Mouse (Mus musculus) lung, postnatal 10 days (tissue): ENCODE measurements around the gene Pdcd4.
A peak's percentile ranks its signal among the peaks of the same experiment; 100 is the strongest.

ENCODE experiments used
- DNase-seq: peaks from one replicate; pipeline ENCODE4 v3.0.0; 2021

Gene Pdcd4

DNA sequence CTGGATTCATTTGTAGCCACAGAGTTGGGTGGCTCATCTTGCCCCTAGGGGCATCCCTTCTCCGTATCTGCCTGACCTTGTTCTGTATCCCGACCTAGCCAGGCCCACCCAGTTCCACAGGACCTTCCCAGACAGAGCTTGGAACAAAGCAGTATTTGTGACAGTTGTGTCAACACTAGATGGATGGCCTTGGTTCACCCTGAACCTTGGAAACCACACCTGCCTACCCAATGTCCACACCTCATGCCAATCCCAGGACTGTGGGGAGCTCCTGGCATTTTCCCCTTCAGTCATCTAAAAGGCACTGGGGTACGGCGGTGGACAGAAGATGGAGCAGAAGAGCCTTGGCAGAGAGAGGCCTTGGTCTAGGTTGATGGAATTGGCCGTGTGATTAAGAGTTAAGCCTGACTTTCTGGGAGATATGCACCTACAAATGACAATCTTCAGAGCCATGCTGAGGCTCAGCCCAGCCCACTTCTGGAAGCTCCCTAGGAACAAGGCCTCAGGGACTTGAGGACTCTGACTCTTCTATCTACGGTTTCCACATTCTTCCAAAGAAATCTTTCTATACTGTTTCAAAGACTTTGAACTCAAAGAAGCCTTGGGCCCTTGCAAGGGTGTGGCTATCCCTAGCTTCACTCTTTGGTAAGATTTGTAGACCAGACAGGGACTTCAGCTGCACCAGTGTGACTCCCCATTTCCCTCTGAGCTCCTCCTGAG is 18.9 kb upstream of the Pdcd4 start:
- DNase-seq, result no peak

DNA sequence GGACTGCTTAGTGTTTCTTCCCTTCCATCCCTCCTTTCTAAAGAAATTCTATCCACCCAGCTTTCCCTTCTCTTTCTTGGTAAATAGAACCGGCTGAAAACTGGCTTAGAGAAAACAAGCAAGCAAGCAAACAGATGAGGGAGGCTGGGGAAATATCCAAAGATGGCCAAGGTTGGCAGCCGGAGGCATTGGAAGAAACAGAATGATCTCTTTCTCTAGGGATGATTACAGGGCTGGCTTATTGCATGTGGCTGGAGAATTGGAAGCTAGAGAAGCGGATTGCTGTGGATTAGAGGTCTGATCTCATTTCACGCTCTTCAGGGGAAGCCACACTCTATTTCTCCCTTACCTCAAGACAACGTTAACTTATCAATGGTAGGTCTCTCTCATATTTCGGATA is 16.8 kb upstream of the Pdcd4 start:
- DNase-seq, result no peak

DNA sequence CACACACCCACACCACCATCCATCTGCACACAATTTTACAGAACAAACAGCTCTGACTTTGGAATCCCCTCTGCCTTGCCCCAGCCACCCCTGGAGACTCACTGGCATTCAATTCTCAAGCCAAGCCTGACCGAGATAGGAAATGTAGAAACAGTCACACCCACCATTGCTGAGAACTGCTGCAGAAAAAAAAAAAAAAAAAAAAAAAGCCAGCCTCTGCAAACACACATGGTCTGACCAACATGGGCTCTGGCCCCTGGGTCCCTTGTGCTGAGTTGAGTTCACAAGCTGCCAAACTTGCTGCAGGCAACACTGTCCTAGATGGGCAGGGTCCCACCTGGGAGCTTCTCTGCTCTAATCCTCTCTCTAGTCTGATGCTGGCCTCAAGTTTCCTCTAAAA is 14.3 kb upstream of the Pdcd4 start:
- no peak for DNase-seq

DNA sequence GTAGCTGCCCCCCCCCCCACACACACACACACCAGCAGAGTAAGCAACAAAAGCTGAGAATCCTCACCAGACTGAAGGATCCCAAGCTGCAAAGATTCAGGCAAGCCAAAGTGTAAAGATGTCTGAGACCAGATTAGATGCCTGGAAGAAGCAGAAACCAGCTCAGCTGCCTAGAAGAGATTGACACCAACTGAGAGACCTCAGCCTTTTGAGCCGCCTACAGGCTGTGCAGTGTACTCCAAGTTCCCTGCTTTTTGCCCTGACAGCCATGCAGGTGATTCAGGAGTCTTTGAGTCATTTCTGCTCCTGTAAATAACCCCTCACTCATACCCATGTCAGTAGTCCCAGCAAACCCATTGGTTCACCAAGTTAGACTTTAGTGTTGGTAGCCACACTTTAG is 11.6 kb upstream of the Pdcd4 start:
- DNase-seq, result no peak

DNA sequence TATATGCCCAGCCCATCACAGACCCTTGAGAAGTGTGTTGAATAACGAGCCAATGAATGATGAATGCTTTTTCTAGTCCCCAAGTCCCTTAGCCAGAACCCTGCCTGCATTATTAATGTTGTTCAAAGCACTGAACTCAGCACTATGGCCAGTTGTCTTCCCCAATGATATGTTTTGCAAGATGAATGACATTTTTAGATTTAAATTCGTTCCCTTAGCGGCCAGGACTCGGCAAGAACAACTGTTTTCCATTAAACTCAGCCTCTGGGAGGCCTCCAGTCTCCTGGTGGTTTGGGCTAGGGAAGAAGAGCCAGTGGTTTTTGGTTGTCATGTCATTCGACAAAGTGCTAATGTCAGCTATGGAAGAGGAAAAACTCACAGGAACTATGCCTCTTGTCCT is 10.2 kb upstream of the Pdcd4 start:
- DNase-seq, result no peak

DNA sequence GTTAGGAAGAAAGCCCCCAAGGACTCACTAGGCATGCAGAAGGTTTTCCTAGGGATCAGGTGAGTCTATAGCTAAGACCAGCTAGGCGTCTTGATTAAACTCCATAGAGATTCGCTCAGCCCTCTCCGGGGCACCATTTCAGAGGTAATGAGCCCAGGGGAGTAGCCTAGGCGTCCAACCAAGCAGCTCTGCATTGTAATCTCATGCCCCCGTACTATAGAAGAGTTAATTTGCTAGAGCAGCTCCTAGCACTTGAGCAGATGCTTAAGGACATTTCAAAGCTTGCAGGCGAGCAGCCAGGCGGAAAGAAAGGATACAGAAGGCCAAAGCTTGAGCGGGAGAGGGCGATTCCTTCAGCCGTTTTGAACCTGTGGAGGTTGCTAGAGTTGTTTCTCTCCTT is 6.6 kb upstream of the Pdcd4 start:
- DNase-seq, result no peak

- DNase-seq, result no peak
These were observed 5.3 kb upstream of the Pdcd4 start for GRCm38 (mm10) chr19:53886576-53887370.

DNA sequence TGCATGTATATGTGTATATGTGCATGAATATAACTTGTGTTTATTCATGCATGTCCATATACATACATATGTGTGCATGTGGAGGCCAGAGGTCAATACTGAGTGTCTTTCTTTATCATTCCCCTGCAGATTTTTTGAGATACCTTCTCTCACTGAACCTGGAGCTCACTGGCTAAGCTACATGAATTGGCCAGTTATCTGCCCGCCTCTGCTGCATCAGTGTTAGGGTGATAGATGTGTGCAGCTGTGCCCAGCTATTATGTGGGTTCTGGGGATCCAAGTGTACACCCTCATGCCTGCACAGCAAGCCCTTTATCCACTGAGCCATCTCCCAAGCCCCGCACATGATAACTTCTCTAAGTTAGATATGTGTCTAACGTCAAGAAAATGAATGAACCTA is 4.2 kb upstream of the Pdcd4 start:
- DNase-seq, result no peak

DNA sequence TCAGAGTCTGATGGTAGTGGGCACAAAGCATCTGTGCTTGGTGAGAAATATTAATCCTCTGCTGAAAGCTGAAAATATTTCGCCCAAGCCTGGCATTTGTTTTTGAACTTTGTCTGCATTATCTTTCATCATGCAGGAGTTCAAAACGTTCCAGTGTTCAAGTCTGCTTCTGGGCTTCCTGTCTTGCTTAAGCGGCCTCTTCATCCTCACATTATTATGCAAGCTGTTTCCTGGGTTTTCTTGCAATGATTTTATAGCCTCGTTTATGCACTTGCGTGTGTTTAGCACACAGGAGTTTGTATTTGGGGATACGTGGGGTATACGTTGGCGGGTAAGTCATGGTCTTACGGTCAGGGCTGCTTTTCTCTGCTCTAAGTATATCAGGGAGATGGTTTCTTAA is 3.7 kb upstream of the Pdcd4 start:
- DNase-seq, result no peak

DNA sequence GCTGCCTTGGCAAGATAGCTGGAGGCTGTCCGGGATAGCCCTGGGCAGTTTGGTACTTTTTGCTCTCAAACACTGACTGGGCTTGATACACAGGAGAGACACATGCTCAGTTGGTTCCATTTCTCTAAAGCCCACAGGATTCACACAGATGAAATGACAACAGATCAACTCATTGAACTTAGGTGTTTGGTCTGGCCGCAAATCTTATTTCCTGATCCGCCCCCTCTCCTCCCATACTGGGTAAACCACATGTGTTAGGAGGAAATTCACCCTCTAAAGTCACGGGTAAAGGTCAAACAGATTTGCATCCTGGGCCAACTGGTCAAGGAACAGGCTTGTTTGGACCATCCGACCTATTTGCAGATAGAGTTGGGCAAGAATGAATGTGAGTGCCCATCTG is 2.5 kb upstream of the Pdcd4 start:
- no peak for DNase-seq

DNA sequence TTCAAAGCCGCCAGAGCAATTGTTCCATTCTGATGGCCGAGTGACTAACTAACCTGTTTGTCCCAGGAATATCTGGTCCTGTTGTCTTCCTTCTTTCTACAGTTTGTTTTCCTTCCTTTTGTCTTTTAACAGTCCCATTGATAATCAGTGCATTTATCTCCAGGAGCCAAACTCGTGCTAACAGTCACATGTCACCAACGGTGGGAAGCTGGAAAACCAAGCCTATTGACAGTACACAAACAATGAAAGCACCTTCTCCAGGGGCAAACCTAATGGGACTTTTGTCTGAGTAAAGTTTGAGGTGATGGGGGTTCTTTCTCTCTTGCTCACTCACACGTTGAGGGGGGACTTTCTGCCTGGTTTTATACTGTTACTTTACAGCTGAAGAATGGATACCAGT is 1.8 kb upstream of the Pdcd4 start:
- DNase-seq, result no peak

GRCm38 (mm10) chr19:53890781-53891251 is 1.2 kb upstream of the Pdcd4 start:
- DNase-seq, result peak; percentile 46

DNA sequence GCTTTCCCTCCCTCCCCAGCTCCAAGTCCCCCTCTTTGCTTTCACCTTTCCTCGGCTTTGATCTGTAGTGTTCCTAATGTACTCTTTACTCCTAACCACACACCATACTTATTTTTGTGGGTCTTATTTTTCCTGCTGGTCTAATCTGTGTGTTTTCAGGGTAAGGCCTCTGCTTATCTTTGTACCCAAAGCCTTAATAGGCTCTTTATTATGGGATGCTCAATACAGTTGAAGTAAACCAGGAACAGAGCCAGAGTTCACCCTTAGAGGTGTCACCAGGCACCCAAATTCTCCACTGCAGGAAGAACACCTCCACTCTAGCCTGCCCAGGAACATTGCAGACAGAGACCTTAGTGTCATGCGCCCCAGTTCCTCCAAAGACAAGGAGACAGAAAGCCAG is 462 bp upstream of the Pdcd4 start:
- no peak for DNase-seq

GRCm38 (mm10) chr19:53892838-53893359 is 868 bp downstream of the Pdcd4 start:
- DNase-seq, result no peak

GRCm38 (mm10) chr19:53893711-53894171 is 1.7 kb downstream of the Pdcd4 start:
- DNase-seq, result peak; percentile 63

DNA sequence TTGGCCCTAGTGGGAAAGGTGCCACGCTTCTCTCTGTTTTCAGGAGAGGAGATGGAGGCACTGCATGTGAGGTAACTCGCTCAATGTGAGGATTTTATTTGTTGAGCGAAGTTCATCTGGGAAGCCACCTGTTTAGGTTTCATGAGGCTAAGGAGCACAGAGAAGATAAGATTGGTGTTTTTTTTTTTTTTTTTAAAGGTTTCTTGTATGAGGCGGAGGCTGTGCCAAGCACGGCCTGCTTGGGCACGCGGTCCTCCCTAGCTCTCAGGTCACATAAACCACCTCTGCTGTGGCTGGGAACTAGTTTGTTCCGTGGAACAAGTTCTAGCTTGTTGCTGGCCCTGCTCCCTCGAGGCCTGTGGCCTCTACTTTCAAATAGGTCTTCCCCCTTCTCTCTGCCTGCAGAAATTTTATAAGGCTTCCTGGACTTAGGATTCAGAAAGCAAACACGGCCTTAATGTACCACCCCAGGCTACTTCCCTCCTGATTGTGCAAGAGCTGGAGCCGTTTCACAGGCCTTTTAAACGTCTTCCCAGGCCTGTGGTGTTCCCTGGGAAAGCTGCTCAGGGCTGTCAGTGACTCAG is 2.6 kb downstream of the Pdcd4 start:
- no peak for DNase-seq

GRCm38 (mm10) chr19:53898046-53898445 is 6.0 kb downstream of the Pdcd4 start:
- DNase-seq, result peak; percentile 39

DNA sequence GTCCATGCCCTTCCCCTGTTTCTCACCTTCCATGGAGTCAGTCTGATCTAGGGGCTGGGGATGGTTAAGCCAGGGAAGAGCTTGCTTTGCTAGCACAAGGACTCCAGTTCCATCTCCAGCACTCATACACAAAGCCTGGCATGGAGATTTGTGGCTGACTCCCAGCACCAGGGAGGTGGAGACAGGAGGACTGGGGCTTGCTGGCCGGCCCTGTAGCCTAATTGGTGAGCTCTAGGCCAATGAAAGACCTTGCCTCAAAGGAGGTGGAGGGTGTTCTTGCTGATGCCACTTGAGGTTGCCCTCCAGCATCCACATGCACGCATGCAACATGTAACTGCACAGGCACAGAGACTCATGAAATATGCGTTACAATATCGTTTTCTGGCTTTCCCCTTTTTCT is 6.5 kb downstream of the Pdcd4 start:
- no peak for DNase-seq

GRCm38 (mm10) chr19:53898970-53899900 is 7.2 kb downstream of the Pdcd4 start:
- DNase-seq, result peak; percentile 61

- DNase-seq, result no peak
These were observed 8.0 kb downstream of the Pdcd4 start for GRCm38 (mm10) chr19:53899941-53900610.

GRCm38 (mm10) chr19:53901931-53902738 is 10.1 kb downstream of the Pdcd4 start:
- DNase-seq, result no peak
